Mouse (Mus musculus): Measurements from ENCODE around the gene Gnptab.

- TF ChIP-seq CTCF (IDR thresholded peaks at IDR 0.05; ENCODE audit: low read depth, low read length) (no peak), GATA1 (IDR thresholded peaks at IDR 0.05; ENCODE audit: borderline replicate concordance, low read length) (no peak), TAL1 (conservative IDR thresholded peaks at IDR 0.05; ENCODE audit: low read depth, low read length) (no peak), POLR2AphosphoS5 (IDR thresholded peaks at IDR 0.05; ENCODE audit: insufficient replicate concordance, low read depth, low read length) (no peak), GATA2 (IDR thresholded peaks at IDR 0.05; ENCODE audit: borderline replicate concordance, low read depth, low read length) (no peak)
Measured at GRCm38 (mm10) chr10:88457816-88458215, 78.9 kb downstream of the Gnptab start.

Data from G1E (cell line).